Mouse (Mus musculus) embryonic stem cell, embryonic (primary cell): ENCODE data around the gene Xlr.
"Not testable (repeated sequence)": the region's sequence is repeated elsewhere in the genome, so short reads cannot be mapped to it uniquely, and the experiment has no call there.

Experiments
- CTCF ChIA-PET, 4 experiments: fragments of 300-600 bp in 2 of 4; fragments of 350-600 bp in 2 of 4; sonication (Branson Sonifier 250); formaldehyde crosslinking; loops; one replicate each; lab custom pipeline; 2022; ENCODE audit warnings: inconsistent platforms in 2 of 4; lab: Charles Lee
- POLR2A ChIA-PET, 4 experiments: fragments of 300-600 bp in 2 of 4; fragments of 350-600 bp in 2 of 4; sonication (Branson Sonifier 250); formaldehyde crosslinking; loops; one replicate each; lab custom pipeline; 2022; ENCODE audit warnings: antibody characterized with exemption in 4 of 4, inconsistent platforms in 1 of 4; lab: Charles Lee

The Xlr gene

GRCm38 (mm10) chrX:53797519-53797918 is at the start of gene Xlr:
Xlr (minus strand) TSS chrX:53797706.
- POLR2A ChIA-PET, CTCF ChIA-PET: not testable (repeated sequence)

- POLR2A ChIA-PET, result no interaction called here
- CTCF ChIA-PET, result no interaction called here
Measured at GRCm38 (mm10) chrX:53799074-53799473, 1.6 kb upstream of the Xlr start.

GRCm38 (mm10) chrX:53776276-53776675 is 21.2 kb downstream of the Xlr start, which contains the start of gene Zfp36l3:
Zfp36l3 (minus strand) TSS chrX:53776394.
- CTCF ChIA-PET, result interaction anchor here in 2 of 4 experiments (1.4 to 2.3 kb wide), 2 partner anchors 166 kb away, joined by 4 to 7 read pairs; no protein-coding TSS in a partner anchor
- POLR2A ChIA-PET, result interaction anchor here in 1 of 4 experiments (0.6 kb wide), 1 partner anchor 462 kb away, joined by 3 read pairs; no protein-coding TSS in a partner anchor

- POLR2A ChIA-PET, result no interaction called here
Measured at GRCm38 (mm10) chrX:53757736-53758135, 39.8 kb downstream of the Xlr start, which contains the start of gene 1700013H16Rik. 1700013H16Rik (minus strand) TSS chrX:53757831.

GRCm38 (mm10) chrX:53752851-53753250 is 44.7 kb downstream of the Xlr start:
- ChIA-PET POLR2A (no interaction called here), CTCF (no interaction called here)

More at GRCm38 (mm10) chrX:53757736-53758135, 39.8 kb downstream of the Xlr start, which contains the start of gene 1700013H16Rik:
- CTCF ChIA-PET, result no interaction called here

GRCm38 (mm10) chrX:53728967-53729366 is 68.5 kb downstream of the Xlr start:
- ChIA-PET CTCF (interaction anchor here in 1 of 4 experiments (0.6 kb wide), 1 partner anchor 146 kb away, joined by 4 read pairs; no protein-coding TSS in a partner anchor), POLR2A (no interaction called here)
